25 mouse cellular contexts compared by ENCODE assay signal in genomic region chr11:33974341-33975040, GRCm38 (mm10). TPM values are rescaled to one million over a fixed set of nuclear protein-coding genes. Genes with fewer than 3 reads are reported as not detected.
DNase-seq lines count a peak whose midpoint lies in the region; ATAC-seq and TF ChIP-seq lines count a peak whose summit lies in the region.
"Had no signal": no experiment of that assay in that cellular context is flagged by ENCODE, and none has a peak within 500 bp of the region (broad histone marks: within the 10 kb centered on the region; RNA-seq: fewer than 3 reads in every experiment).

No protein-coding gene starts in this region.

- TF ChIP-seq CTCF in cerebellum, adult 2 months (IDR thresholded peaks at IDR 0.05; ENCODE audit: borderline replicate concordance, insufficient read depth, low read depth, low read length) = no peak
- no peak for TF ChIP-seq CTCF in brain, embryonic 14.5 days (IDR thresholded peaks at IDR 0.05; ENCODE audit: borderline replicate concordance, extremely low read depth, insufficient read depth, insufficient read length)

- H3K9ac ChIP-seq in forebrain, embryonic 15.5 days (replicated peaks) = no peak overlapping the region
- H3K9ac ChIP-seq in forebrain, embryonic 13.5 days = no peak overlapping the region
- H3K9ac ChIP-seq in limb, embryonic 14.5 days (ENCODE audit: low read depth, low read length, severe bottlenecking) = no peak overlapping the region
- H3K9ac ChIP-seq: embryonic facial prominence, embryonic 13.5 days; forebrain, postnatal 0 days; heart, embryonic 12.5 days; limb, embryonic 15.5 days; liver, embryonic 14.5 days; lung, embryonic 15.5 days; neural tube, embryonic 15.5 days had no signal

- H3K27me3 ChIP-seq in cerebellum, adult 2 months (ENCODE audit: control insufficient read depth, insufficient read depth, low read length) = no peaks in the 10 kb centered on the region; the same call in 1 of the 2 replicates
- H3K27me3 ChIP-seq in forebrain, embryonic 15.5 days = no peaks in the 10 kb centered on the region
- H3K27me3 ChIP-seq in forebrain, embryonic 13.5 days = no peaks in the 10 kb centered on the region
- H3K27me3 ChIP-seq in limb, embryonic 14.5 days (ENCODE audit: control insufficient read depth, insufficient read depth, low read length) = no peaks in the 10 kb centered on the region
- H3K27me3 ChIP-seq in limb, embryonic 10.5 days (ENCODE audit: low read depth, poor library complexity, severe bottlenecking) = no peaks in the 10 kb centered on the region
- H3K27me3 ChIP-seq: heart, embryonic 12.5 days; limb, embryonic 15.5 days; neural tube, embryonic 15.5 days had no signal

- no peak overlapping the region for H3K4me3 ChIP-seq in cerebellum, adult 2 months (replicated peaks; ENCODE audit: insufficient read depth, low read depth, low read length)
- H3K4me3 ChIP-seq in forebrain, embryonic 15.5 days = no peak overlapping the region
- no peak overlapping the region for H3K4me3 ChIP-seq in forebrain, embryonic 13.5 days
- H3K4me3 ChIP-seq in limb, embryonic 14.5 days (replicated peaks; ENCODE audit: low read length) = no peak overlapping the region
- no peak overlapping the region for H3K4me3 ChIP-seq in limb, embryonic 10.5 days
- H3K4me3 ChIP-seq: embryonic facial prominence, embryonic 13.5 days; heart, embryonic 12.5 days; hindbrain, embryonic 10.5 days; limb, embryonic 15.5 days; lung, embryonic 15.5 days; midbrain, embryonic 10.5 days; neural tube, embryonic 15.5 days had no signal

- 0 out of 2 replicates have a peak, but pooled peaks have one; percentile 29 for ATAC-seq in forebrain, embryonic 15.5 days (replicated peaks)
- no peak for ATAC-seq in forebrain, embryonic 13.5 days
- no peak for ATAC-seq in limb, embryonic 14.5 days (ENCODE audit: low FRiP score, low read depth)
- ATAC-seq: forebrain, postnatal 0 days; inflammation-experienced regulatory T-cells, adult 6 months had no signal

- WGBS in cerebellum, adult 2 months = 32% methylated on average over 14 of the region's 14 CpGs
- 73% methylated on average over 14 of the region's 14 CpGs for WGBS in forebrain, embryonic 15.5 days
- WGBS in forebrain, embryonic 13.5 days = 81% methylated on average over 14 of the region's 14 CpGs
- WGBS in limb, embryonic 14.5 days = 78% methylated on average over 14 of the region's 14 CpGs
- WGBS in limb, embryonic 10.5 days = 82% methylated on average over 14 of the region's 14 CpGs

- no peak for TF ChIP-seq POLR2A in cerebellum, adult 2 months (IDR thresholded peaks at IDR 0.05; ENCODE audit: borderline replicate concordance, insufficient read depth, low read length)
- TF ChIP-seq POLR2A in limb, embryonic 14.5 days (IDR thresholded peaks at IDR 0.05; ENCODE audit: borderline replicate concordance, extremely low read depth, insufficient read depth, insufficient read length) = no peak
- TF ChIP-seq POLR2A in brain, embryonic 14.5 days (IDR thresholded peaks at IDR 0.05; ENCODE audit: borderline replicate concordance, extremely low read depth, insufficient read depth, insufficient read length, poor library complexity, severe bottlenecking) = no peak

- peaks cover 9% of the 10 kb centered on the region; the same call in 1 of the 2 replicates for H3K4me1 ChIP-seq in cerebellum, adult 2 months (ENCODE audit: control insufficient read depth, insufficient read depth, low read length)
- no peaks in the 10 kb centered on the region for H3K4me1 ChIP-seq in forebrain, embryonic 15.5 days
- H3K4me1 ChIP-seq in forebrain, embryonic 13.5 days = no peaks in the 10 kb centered on the region
- H3K4me1 ChIP-seq in limb, embryonic 14.5 days (ENCODE audit: control insufficient read depth, insufficient read depth, low read length) = no peaks in the 10 kb centered on the region
- H3K4me1 ChIP-seq in limb, embryonic 10.5 days = no peaks in the 10 kb centered on the region
- H3K4me1 ChIP-seq: heart, embryonic 12.5 days; hindbrain, embryonic 10.5 days; lung, embryonic 15.5 days; midbrain, embryonic 10.5 days; neural tube, embryonic 15.5 days had no signal

- no peaks in the 10 kb centered on the region for H3K9me3 ChIP-seq in forebrain, embryonic 15.5 days
- H3K9me3 ChIP-seq in forebrain, embryonic 13.5 days (replicated peaks) = no peaks in the 10 kb centered on the region
- H3K9me3 ChIP-seq in limb, embryonic 14.5 days (ENCODE audit: control insufficient read depth, low read length) = no peaks in the 10 kb centered on the region
- H3K9me3 ChIP-seq in limb, embryonic 10.5 days (replicated peaks) = no peaks in the 10 kb centered on the region
- H3K9me3 ChIP-seq: embryonic facial prominence, embryonic 13.5 days; heart, embryonic 12.5 days; hindbrain, embryonic 10.5 days; limb, embryonic 15.5 days; lung, embryonic 15.5 days; midbrain, embryonic 10.5 days; neural tube, embryonic 15.5 days had no signal

- H3K36me3 ChIP-seq in forebrain, embryonic 15.5 days = no peaks in the 10 kb centered on the region
- no peaks in the 10 kb centered on the region for H3K36me3 ChIP-seq in forebrain, embryonic 13.5 days (ENCODE audit: poor library complexity, severe bottlenecking)
- no peaks in the 10 kb centered on the region for H3K36me3 ChIP-seq in limb, embryonic 14.5 days (ENCODE audit: control insufficient read depth, insufficient read depth, low read length)
- H3K36me3 ChIP-seq in limb, embryonic 10.5 days = no peaks in the 10 kb centered on the region
- H3K36me3 ChIP-seq: embryonic facial prominence, embryonic 13.5 days; heart, embryonic 12.5 days; hindbrain, embryonic 10.5 days; limb, embryonic 15.5 days; lung, embryonic 15.5 days; midbrain, embryonic 10.5 days; neural tube, embryonic 15.5 days had no signal

- peak; percentile 15 to 39 for DNase-seq in cerebellum, adult 2 months
- DNase-seq in cerebellum, adult 9-11 months = no peak
- DNase-seq in limb, embryonic 14.5 days (ENCODE audit: low spot score) = peak; percentile 34
- no peak for DNase-seq in limb, embryonic 10.5 days (ENCODE audit: low spot score)
- peak; percentile 62 for DNase-seq in brain, embryonic 14.5 days (ENCODE audit: low read depth)
- DNase-seq in right cerebral cortex, postnatal 4 days = no peak
- DNase-seq: adrenal gland, postnatal 10 days; forebrain, postnatal 0 days; gastrocnemius, postnatal 25 days; heart, adult 18-20 months; heart, postnatal 10 days; kidney, adult 9 months; kidney, postnatal 14 days; thymus, postnatal 14 days had no signal

- H3K27ac ChIP-seq in cerebellum, adult 2 months (ENCODE audit: insufficient read depth, low read length) = no peak overlapping the region
- H3K27ac ChIP-seq in forebrain, embryonic 15.5 days (replicated peaks) = no peak overlapping the region
- H3K27ac ChIP-seq in forebrain, embryonic 13.5 days = no peak overlapping the region
- H3K27ac ChIP-seq in limb, embryonic 14.5 days (replicated peaks; ENCODE audit: low read depth, low read length) = no peak overlapping the region
- H3K27ac ChIP-seq in limb, embryonic 10.5 days = no peak overlapping the region
- H3K27ac ChIP-seq: embryonic facial prominence, embryonic 13.5 days; hindbrain, embryonic 10.5 days; limb, embryonic 15.5 days; liver, embryonic 14.5 days; lung, embryonic 15.5 days; midbrain, embryonic 10.5 days; neural tube, embryonic 15.5 days had no signal

- H3K4me2 ChIP-seq in forebrain, embryonic 15.5 days (replicated peaks) = no peak overlapping the region
- no peak overlapping the region for H3K4me2 ChIP-seq in forebrain, embryonic 13.5 days
- no peak overlapping the region for H3K4me2 ChIP-seq in limb, embryonic 14.5 days (replicated peaks; ENCODE audit: low read depth, low read length, severe bottlenecking)
- H3K4me2 ChIP-seq: embryonic facial prominence, embryonic 13.5 days; heart, embryonic 12.5 days; limb, embryonic 15.5 days; lung, embryonic 15.5 days; neural tube, embryonic 15.5 days had no signal

RNA-seq across cellular contexts. Expression of gene Kcnmb1, which starts 11.7 kb away (rescaled TPM):
- 0.52 and 0.62 TPM in 2 replicates for polyA plus RNA-seq in cerebellum, adult 2 months (2012; rRNA removed)
- 0.11 and 0.15 TPM in 2 replicates for polyA plus RNA-seq in forebrain, embryonic 15.5 days (2015; fragmentation: Nextera tagmentation; extraction: Ambion mirVana)
- 0.05 and 0.09 TPM in 2 replicates for polyA plus RNA-seq in forebrain, embryonic 13.5 days (2015; fragmentation: Nextera tagmentation; extraction: Ambion mirVana)
- polyA plus RNA-seq in limb, embryonic 14.5 days (2012; rRNA removed) = 0.10 and 0.13 TPM in 2 replicates
- polyA plus RNA-seq in limb, embryonic 14.5 days (2014; fragmentation: Nextera tagmentation; extraction: Ambion mirVana) = 0.07 and 0.18 TPM in 2 replicates
- polyA plus RNA-seq in limb, embryonic 10.5 days (2016; fragmentation: Nextera tagmentation; extraction: Ambion mirVana) = 0.10 TPM in 2 replicates
- 0.09 and 0.23 TPM in 2 replicates for polyA plus RNA-seq in brain, embryonic 14.5 days (2012; rRNA removed)

RNA-seq across cellular contexts. Expression of gene Kcnip1, which starts 18.5 kb away (rescaled TPM):
- polyA plus RNA-seq in cerebellum, adult 2 months (2012; rRNA removed) = 78.8 and 84.2 TPM in 2 replicates
- polyA plus RNA-seq in forebrain, embryonic 15.5 days (2015; fragmentation: Nextera tagmentation; extraction: Ambion mirVana) = 49.9 and 51.2 TPM in 2 replicates
- 29.9 and 37.4 TPM in 2 replicates for polyA plus RNA-seq in forebrain, embryonic 13.5 days (2015; fragmentation: Nextera tagmentation; extraction: Ambion mirVana)
- 2.4 and 3.4 TPM in 2 replicates for polyA plus RNA-seq in limb, embryonic 14.5 days (2012; rRNA removed)
- 4.5 and 5.0 TPM in 2 replicates for polyA plus RNA-seq in limb, embryonic 14.5 days (2014; fragmentation: Nextera tagmentation; extraction: Ambion mirVana)
- polyA plus RNA-seq in limb, embryonic 10.5 days (2016; fragmentation: Nextera tagmentation; extraction: Ambion mirVana) = 0.74 and 0.94 TPM in 2 replicates
- polyA plus RNA-seq in brain, embryonic 14.5 days (2012; rRNA removed) = 39.8 and 56.6 TPM in 2 replicates

Comparison
In these comparisons a context has a peak if more than half of its experiments do, and no peak if none do; other contexts are left out.
1. DNase-seq: peak in cerebellum, adult 2 months (2 of 2), limb, embryonic 14.5 days (single experiment) and brain, embryonic 14.5 days (single experiment); none in cerebellum, adult 9-11 months (single experiment), limb, embryonic 10.5 days (single experiment) and right cerebral cortex, postnatal 4 days (single experiment).